Mouse (Mus musculus) neutrophil, adult 5-6 weeks (primary cell): ENCODE measurements around the gene Capzb. TPM values are rescaled to one million over a fixed set of nuclear protein-coding genes. Genes with fewer than 3 reads are reported as not detected.

Source experiments
- ATAC-seq: fragments of 151-379, 151-347 bp; 2 replicates; pipeline ENCODE4 v1.8.0; 2017; ENCODE audit warnings: mild to moderate bottlenecking, moderate TSS enrichment; ENCODE audit not compliant: insufficient number of reproducible peaks, poor library complexity, low FRiP score, severe bottlenecking; ENCODE audit errors: extremely low read depth
- total RNA-seq: library from RNA; stranded (forward); fragments of 200-1000 nt; gene quantifications from 2 replicates; pipeline ENCODE4 v1.2.3, GENCODE M21; 2017

Capzb gene
- total RNA-seq, result 169 and 180 TPM in 2 replicates

GRCm38 (mm10) chr4:139192499-139193175, at the start of gene Capzb:
Gene Capzb (plus strand): TSS chr4:139192899.
- ATAC-seq, result peak; percentile 74

- no peak for ATAC-seq
These were observed 49.7 kb upstream of the Capzb start for GRCm38 (mm10) chr4:139142985-139143384.

- no peak for ATAC-seq
These were observed 48.1 kb upstream of the Capzb start for GRCm38 (mm10) chr4:139144577-139144976.

GRCm38 (mm10) chr4:139145156-139145555, 47.5 kb upstream of the Capzb start:
- no peak for ATAC-seq

GRCm38 (mm10) chr4:139146760-139147159, 45.9 kb upstream of the Capzb start:
- ATAC-seq, result no peak

GRCm38 (mm10) chr4:139151370-139151769, 41.3 kb upstream of the Capzb start:
- no peak for ATAC-seq

- ATAC-seq, result no peak
These were observed 38.0 kb upstream of the Capzb start for GRCm38 (mm10) chr4:139154576-139155307.

GRCm38 (mm10) chr4:139156538-139156937, 36.2 kb upstream of the Capzb start:
- no peak for ATAC-seq

GRCm38 (mm10) chr4:139158350-139158749, 34.3 kb upstream of the Capzb start:
- no peak for ATAC-seq

GRCm38 (mm10) chr4:139161076-139161475, 31.6 kb upstream of the Capzb start:
- ATAC-seq, result no peak

- no peak for ATAC-seq
These were observed 28.6 kb upstream of the Capzb start for GRCm38 (mm10) chr4:139164082-139164481.

- ATAC-seq, result no peak
These were observed 27.4 kb upstream of the Capzb start for GRCm38 (mm10) chr4:139165259-139165658.

- ATAC-seq, result peak; percentile 23; the same call in 1 of the 2 replicates
These were observed 26.5 kb upstream of the Capzb start for GRCm38 (mm10) chr4:139166244-139166643.

- no peak for ATAC-seq
These were observed 25.6 kb upstream of the Capzb start for GRCm38 (mm10) chr4:139167107-139167506.

- peak; percentile 94 for ATAC-seq
These were observed 23.5 kb upstream of the Capzb start for GRCm38 (mm10) chr4:139168985-139169747.

GRCm38 (mm10) chr4:139169748-139170279, 22.9 kb upstream of the Capzb start:
- no peak for ATAC-seq

GRCm38 (mm10) chr4:139175061-139175971, 17.4 kb upstream of the Capzb start:
- ATAC-seq, result no peak

- ATAC-seq, result no peak
These were observed 16.7 kb upstream of the Capzb start for GRCm38 (mm10) chr4:139176023-139176422.
